Mouse (Mus musculus) MEL-GATA-1-ER (cell line): ENCODE data around the gene Coq8b.

Experiments
- DNase-seq: peaks from one replicate; pipeline ENCODE4 v3.0.0-alpha.2; 2012; ENCODE audit warnings: low read depth; ENCODE audit errors: extremely low read depth

Coq8b gene

DNA sequence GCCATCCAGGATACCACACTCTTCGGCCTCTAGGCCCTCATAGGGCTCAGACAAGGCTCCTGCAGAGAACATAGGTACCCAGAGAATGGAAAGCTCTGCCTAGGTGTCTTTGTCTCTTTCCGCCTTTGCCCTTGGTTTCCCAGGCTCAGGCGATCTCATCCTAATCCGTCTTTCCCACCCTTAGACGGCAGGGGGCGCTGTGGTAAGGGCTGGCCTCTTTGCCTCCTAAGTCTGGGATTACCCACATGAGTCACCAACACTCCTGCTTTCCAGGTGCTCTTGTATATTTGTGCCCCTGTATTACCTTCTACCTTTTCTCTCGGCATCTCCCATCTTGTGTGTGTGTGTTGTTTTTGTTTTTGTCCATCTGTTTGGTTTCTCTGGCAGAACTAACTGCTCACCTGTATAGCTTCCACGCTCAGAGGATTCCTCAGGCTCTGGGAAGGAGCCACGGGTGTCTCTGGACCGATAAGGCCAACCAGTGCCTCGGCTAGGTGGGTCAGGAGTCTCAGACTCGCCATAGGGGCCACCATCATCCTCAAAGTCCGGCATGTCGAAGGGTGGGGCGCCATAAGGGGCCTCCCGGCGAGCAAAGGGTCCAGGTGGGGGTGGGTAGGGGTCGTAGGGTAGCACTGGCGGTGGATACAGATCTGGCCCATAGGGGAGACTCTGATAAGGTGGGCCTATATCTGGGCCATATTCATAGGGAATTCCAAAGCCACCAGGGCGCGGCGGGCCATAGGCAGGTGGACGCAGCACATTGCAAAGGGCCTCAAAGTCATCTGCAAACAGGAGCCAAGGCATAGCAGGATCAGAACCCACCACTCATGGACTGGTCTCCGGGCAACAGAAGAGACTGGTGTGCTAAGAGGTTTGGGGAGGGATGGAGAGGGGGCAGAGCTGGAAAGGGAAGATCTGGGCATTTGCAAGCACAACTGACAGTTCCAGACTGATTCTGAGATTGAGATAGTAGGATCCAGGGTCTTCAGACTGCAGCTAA is 73.6 kb downstream of the Coq8b start:
- DNase-seq: no peak

DNA sequence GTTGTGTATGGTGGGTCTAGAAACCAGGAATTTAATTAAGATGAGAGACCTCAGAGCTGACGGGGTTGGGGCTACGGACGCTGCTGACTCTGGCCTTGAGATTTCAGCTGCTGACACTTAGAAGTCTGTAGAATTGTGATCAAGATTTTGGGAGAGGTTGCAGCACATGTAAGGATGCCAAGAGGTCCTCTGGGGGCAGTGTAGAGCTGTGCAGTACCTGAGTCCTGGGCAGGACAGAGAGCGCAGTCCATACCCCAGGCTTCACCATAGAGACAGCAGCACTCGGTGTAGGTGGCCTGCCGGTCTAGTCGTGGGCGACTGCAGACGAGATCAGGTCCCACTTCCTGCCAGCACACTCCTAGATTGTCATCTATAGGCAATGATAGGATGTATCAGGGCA is 74.7 kb downstream of the Coq8b start:
- no peak for DNase-seq
